Mouse (Mus musculus) liver, embryonic 13.5 days (tissue): ENCODE data around the gene Flrt2. TPM values are rescaled to one million over a fixed set of nuclear protein-coding genes. Genes with fewer than 3 reads are reported as not detected.
A peak's percentile ranks its signal among the peaks of the same experiment; 100 is the strongest.
"Not testable (repeated sequence)": the region's sequence is repeated elsewhere in the genome, so short reads cannot be mapped to it uniquely, and the experiment has no call there.

Experiments used
- ATAC-seq: fragments of 200-750 bp; cut with Nextera tagmentation; 2 replicates; pipeline ENCODE4 v1.8.0; 2017; ENCODE audit warnings: low read depth, mild to moderate bottlenecking, moderate number of reproducible peaks, moderate library complexity
- DNase-seq: peaks from one replicate; pipeline ENCODE4 v3.0.0; 2022
- H3K27ac ChIP-seq: fragments of 300-500 bp; sonication (generic); 2 replicates; pipeline ENCODE4 v1.5.1; 2015; ENCODE audit warnings: moderate library complexity, mild to moderate bottlenecking, inconsistent platforms
- H3K27me3 ChIP-seq: fragments of 300-500 bp; sonication (generic); 2 replicates; pipeline ENCODE4 v1.6.1; 2015; ENCODE audit warnings: mild to moderate bottlenecking, inconsistent platforms
- H3K36me3 ChIP-seq: fragments of 300-500 bp; sonication (generic); 2 replicates; pipeline ENCODE4 v1.6.1; 2015; ENCODE audit warnings: mild to moderate bottlenecking, inconsistent platforms
- H3K4me1 ChIP-seq: fragments of 300-500 bp; sonication (generic); replicated peaks from 2 replicates; pipeline ENCODE4 v1.6.1; 2015; ENCODE audit warnings: inconsistent platforms
- H3K4me2 ChIP-seq: fragments of 300-500 bp; sonication (generic); 2 replicates; pipeline ENCODE4 v1.6.1; 2015; ENCODE audit warnings: inconsistent platforms, mild to moderate bottlenecking, moderate library complexity
- H3K4me3 ChIP-seq: fragments of 300-500 bp; sonication (generic); replicated peaks from 2 replicates; pipeline ENCODE4 v1.5.1; 2015; ENCODE audit warnings: mild to moderate bottlenecking, inconsistent platforms
- H3K9ac ChIP-seq: fragments of 300-500 bp; sonication (generic); 2 replicates; pipeline ENCODE4 v1.6.1; 2015; ENCODE audit warnings: mild to moderate bottlenecking, inconsistent platforms
- H3K9me3 ChIP-seq: fragments of 300-500 bp; sonication (generic); replicated peaks from 2 replicates; pipeline ENCODE4 v1.6.1; 2016; ENCODE audit warnings: inconsistent platforms
- WGBS: fragments of 180-500 bp; shearing (Covaris S2); methylation state at CpG from one replicate; pipeline ENCODE4 v1.1.7; 2015; ENCODE audit not compliant: insufficient replicate concordance; 5-methylcytosine and 5-hydroxymethylcytosine counted together
- polyA plus RNA-seq: library from polyadenylated mRNA; unstranded; fragments of >200 nt; fragmentation: Nextera tagmentation; extraction: Ambion mirVana; gene quantifications from 2 replicates; pipeline ENCODE4 v1.2.1, GENCODE M21; 2015

Flrt2 gene
- polyA plus RNA-seq = 1.4 and 1.6 TPM in 2 replicates

DNA sequence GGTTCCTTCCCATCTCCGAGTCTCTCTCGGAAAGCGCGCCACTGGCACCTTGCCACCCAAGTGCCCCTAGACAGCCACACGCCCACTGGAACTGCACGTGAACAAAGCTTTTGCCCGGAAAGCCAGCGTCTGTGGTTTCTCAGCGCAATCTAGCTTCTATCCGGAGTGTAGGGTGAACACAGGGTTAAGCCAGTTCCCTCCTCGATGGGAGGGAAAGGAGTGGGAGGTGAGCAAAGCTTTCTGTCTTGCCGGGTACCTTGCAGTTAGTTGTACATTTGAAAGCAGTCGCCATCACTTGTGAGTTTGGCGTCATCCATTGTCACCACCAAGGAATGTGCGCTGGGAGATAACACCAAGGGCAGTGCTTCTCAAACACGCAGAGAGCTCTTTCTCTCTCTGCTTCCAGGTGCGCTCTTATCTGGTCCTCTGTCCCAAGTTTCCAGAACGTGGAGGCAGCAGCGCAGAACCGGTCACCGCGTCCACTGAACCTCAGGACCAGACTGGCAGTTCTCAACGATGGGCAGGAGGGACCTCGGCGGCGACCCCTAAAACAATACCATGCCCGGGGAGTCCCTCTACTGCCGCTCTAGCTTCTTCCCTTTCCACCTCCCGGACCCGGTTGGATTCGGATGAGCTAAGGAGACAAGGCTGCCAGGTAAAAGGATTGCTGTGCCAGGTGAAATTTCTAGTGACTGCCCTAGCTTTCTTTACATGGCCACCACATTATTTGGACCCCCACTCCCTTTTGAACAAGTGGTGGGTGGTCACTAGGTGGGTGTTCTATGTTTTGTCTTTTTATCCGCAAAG lies at the start of gene Flrt2:
Gene Flrt2, plus strand, starts transcription at position 266 of the 807 bp plus-strand sequence.
- Histone ChIP-seq H3K27me3 (peaks cover 66% of the 10 kb centered on the region), H3K4me1 (peaks cover 9% of the 10 kb centered on the region; the same call in 1 of the 2 replicates), H3K36me3 (no peaks in the 10 kb centered on the region), H3K4me3 (peak within 1 kb of the TSS; percentile 52), H3K4me2 (peak within 1 kb of the TSS; percentile 41), H3K9me3 (no peaks in the 10 kb centered on the region), H3K9ac (no peak within 1 kb of the TSS), H3K27ac (no peak within 1 kb of the TSS)
- ATAC-seq (no peak), DNase-seq (no peak)
- WGBS = under 1% methylated on average over 32 of the region's 32 CpGs

DNA sequence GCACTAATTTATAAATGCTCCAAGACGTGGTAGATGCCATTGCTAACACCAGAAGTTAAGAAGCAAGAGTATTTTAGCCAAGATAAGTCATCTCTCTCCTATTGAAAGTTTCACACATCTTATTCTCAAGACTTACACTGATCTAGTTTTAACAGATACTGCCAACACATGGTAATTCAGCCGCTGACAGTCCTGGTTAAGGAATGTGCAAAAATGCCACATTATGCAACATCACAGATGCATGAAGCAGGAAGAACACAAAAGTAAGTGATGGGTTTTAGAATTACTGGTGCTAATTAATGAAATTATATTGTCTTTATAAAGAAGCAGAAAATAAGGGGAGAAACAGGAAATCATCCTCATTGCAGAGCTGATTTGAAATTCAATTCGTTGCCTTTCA lies 49.8 kb upstream of the Flrt2 start:
- Histone ChIP-seq H3K4me2 (no peak overlapping the region), H3K9ac (no peak overlapping the region), H3K27me3 (no peaks in the 10 kb centered on the region), H3K9me3 (no peaks in the 10 kb centered on the region), H3K36me3 (no peaks in the 10 kb centered on the region), H3K4me1 (no peaks in the 10 kb centered on the region), H3K4me3 (no peak overlapping the region), H3K27ac (no peak overlapping the region)
- DNase-seq (no peak), ATAC-seq (no peak)
- whole genome bisulfite sequencing = 54% methylated on average over 3 of the region's 3 CpGs

DNA sequence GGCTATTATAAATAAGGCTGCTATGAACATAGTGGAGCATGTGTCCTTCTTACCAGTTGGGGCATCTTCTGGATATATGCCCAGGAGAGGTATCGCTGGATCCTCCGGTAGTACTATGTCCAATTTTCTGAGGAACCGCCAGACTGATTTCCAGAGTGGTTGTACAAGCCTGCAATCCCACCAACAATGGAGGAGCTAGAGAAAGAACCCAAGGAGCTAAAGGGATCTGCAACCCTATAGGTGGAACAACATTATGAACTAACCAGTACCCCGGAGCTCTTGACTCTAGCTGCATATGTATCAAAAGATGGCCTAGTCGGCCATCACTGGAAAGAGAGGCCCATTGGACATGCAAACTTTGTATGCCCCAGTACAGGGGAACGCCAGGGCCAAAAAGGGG lies 44.8 kb upstream of the Flrt2 start:
- H3K27me3 ChIP-seq, H3K9ac ChIP-seq, H3K4me2 ChIP-seq, DNase-seq, H3K4me3 ChIP-seq, H3K4me1 ChIP-seq, H3K36me3 ChIP-seq, H3K9me3 ChIP-seq, H3K27ac ChIP-seq, ATAC-seq: not testable (repeated sequence)
- 72% methylated on average over 4 of the region's 6 CpGs for WGBS

GRCm38 (mm10) chr12:95652172-95653156 lies 39.6 kb upstream of the Flrt2 start:
- Histone ChIP-seq H3K4me3 (no peak overlapping the region), H3K9me3 (no peaks in the 10 kb centered on the region), H3K4me2 (no peak overlapping the region), H3K36me3 (no peaks in the 10 kb centered on the region), H3K27me3 (no peaks in the 10 kb centered on the region), H3K27ac (no peak overlapping the region), H3K9ac (no peak overlapping the region), H3K4me1 (no peaks in the 10 kb centered on the region)
- ATAC-seq (no peak), DNase-seq (no peak)
- 58% methylated on average over 4 of the region's 4 CpGs for WGBS

- DNase-seq (no peak), ATAC-seq (no peak)
- H3K4me3 ChIP-seq = no peak overlapping the region
- WGBS = 66% methylated on average over 4 of the region's 4 CpGs
- H3K9me3 ChIP-seq = no peaks in the 10 kb centered on the region
- no peak overlapping the region for H3K4me2 ChIP-seq
- H3K9ac ChIP-seq = no peak overlapping the region
- H3K36me3 ChIP-seq = no peaks in the 10 kb centered on the region
- no peaks in the 10 kb centered on the region for H3K4me1 ChIP-seq
- H3K27me3 ChIP-seq = no peaks in the 10 kb centered on the region
- H3K27ac ChIP-seq = no peak overlapping the region
These were observed 35.4 kb upstream of the Flrt2 start for GRCm38 (mm10) chr12:95656594-95656993.

DNA sequence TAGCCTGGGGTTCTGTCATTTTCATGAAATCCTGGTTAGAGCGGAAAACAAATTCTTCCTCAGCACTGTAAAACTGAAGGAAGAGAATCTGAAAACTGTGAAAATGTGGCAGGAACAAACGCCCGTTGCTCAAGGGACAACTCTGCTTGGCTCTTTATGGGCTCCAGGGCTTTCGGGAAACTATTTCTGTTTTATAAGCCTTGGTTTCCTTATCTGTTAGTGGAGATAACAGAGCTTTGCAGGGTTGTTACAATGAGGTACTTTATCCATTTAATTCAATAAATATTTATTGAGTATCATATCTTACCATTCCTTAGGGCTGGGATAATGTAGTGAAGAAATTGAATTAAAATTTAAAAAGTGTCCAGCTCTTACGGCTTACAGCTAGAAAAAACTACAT lies 24.7 kb upstream of the Flrt2 start:
- DNase-seq (no peak), ATAC-seq (no peak)
- no peaks in the 10 kb centered on the region for H3K36me3 ChIP-seq
- no peak overlapping the region for H3K9ac ChIP-seq
- H3K27ac ChIP-seq = no peak overlapping the region
- WGBS = 55% methylated on average over 5 of the region's 5 CpGs
- no peak overlapping the region for H3K4me3 ChIP-seq
- H3K4me2 ChIP-seq = no peak overlapping the region
- H3K27me3 ChIP-seq = no peaks in the 10 kb centered on the region
- H3K9me3 ChIP-seq = no peaks in the 10 kb centered on the region
- H3K4me1 ChIP-seq = no peaks in the 10 kb centered on the region

GRCm38 (mm10) chr12:95675711-95676110 lies 16.3 kb upstream of the Flrt2 start:
- no peaks in the 10 kb centered on the region for H3K4me1 ChIP-seq
- ATAC-seq (no peak), DNase-seq (no peak)
- no peaks in the 10 kb centered on the region for H3K36me3 ChIP-seq
- H3K27me3 ChIP-seq = no peaks in the 10 kb centered on the region
- H3K4me2 ChIP-seq = no peak overlapping the region
- no peak overlapping the region for H3K9ac ChIP-seq
- H3K4me3 ChIP-seq = no peak overlapping the region
- no peaks in the 10 kb centered on the region; the same call in 1 of the 2 replicates for H3K9me3 ChIP-seq
- 41% methylated on average over 5 of the region's 5 CpGs for WGBS
- H3K27ac ChIP-seq = no peak overlapping the region

DNA sequence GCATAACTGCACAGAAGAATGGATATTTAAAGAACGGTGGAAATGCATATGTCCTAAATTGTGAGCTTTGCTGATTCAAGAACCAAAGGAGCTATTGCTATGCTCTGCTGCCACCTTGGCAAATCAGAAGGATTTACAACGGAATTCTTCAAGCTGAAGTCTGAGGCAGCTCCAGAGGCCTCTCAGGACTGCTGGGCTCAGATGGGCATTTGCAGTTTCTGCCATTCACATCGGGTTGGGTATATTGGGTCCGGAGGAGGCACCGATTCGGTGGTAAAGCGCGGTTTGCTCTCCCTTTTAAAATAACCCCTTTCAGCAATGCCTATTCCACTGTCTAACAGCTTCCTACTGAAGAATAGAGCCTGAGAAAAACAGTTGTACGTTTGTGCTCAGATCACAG lies 1.2 kb upstream of the Flrt2 start:
- 8% methylated on average over 9 of the region's 9 CpGs for WGBS
- Histone ChIP-seq H3K27me3 (peaks cover 53% of the 10 kb centered on the region), H3K36me3 (no peaks in the 10 kb centered on the region), H3K9me3 (no peaks in the 10 kb centered on the region), H3K27ac (no peak overlapping the region), H3K4me1 (peaks cover 9% of the 10 kb centered on the region; the same call in 1 of the 2 replicates), H3K4me2 (no peak overlapping the region), H3K9ac (no peak overlapping the region), H3K4me3 (no peak overlapping the region)
- no peak for ATAC-seq
- DNase-seq = no peak

GRCm38 (mm10) chr12:95692948-95693650 lies 1.1 kb downstream of the Flrt2 start:
- Histone ChIP-seq H3K27ac (no peak overlapping the region), H3K4me1 (peaks cover 9% of the 10 kb centered on the region; the same call in 1 of the 2 replicates), H3K36me3 (no peaks in the 10 kb centered on the region), H3K4me2 (peak overlapping the region; percentile 41; the same call in 1 of the 2 replicates), H3K27me3 (peaks cover 75% of the 10 kb centered on the region), H3K9me3 (no peaks in the 10 kb centered on the region), H3K9ac (no peak overlapping the region), H3K4me3 (peak overlapping the region; percentile 52)
- ATAC-seq (no peak), DNase-seq (no peak)
- WGBS = 4% methylated on average over 13 of the region's 13 CpGs

GRCm38 (mm10) chr12:95693651-95694471 lies 1.8 kb downstream of the Flrt2 start:
- Histone ChIP-seq H3K4me3 (peak overlapping the region; percentile 52), H3K4me2 (peak overlapping the region; percentile 62), H3K9me3 (no peaks in the 10 kb centered on the region), H3K36me3 (no peaks in the 10 kb centered on the region), H3K9ac (no peak overlapping the region), H3K4me1 (peaks cover 9% of the 10 kb centered on the region; the same call in 1 of the 2 replicates), H3K27ac (no peak overlapping the region), H3K27me3 (peaks cover 78% of the 10 kb centered on the region)
- WGBS = under 1% methylated on average over 28 of the region's 28 CpGs
- ATAC-seq (no peak), DNase-seq (no peak)
